Mouse (Mus musculus): Measurements from ENCODE around the gene Armc10. TPM values are rescaled to one million over a fixed set of nuclear protein-coding genes. Genes with fewer than 3 reads are reported as not detected.

The Armc10 gene
- 15.1 and 16.8 TPM in 2 replicates for polyA plus RNA-seq (2015; fragmentation: Nextera tagmentation; extraction: Ambion mirVana)

GRCm38 (mm10) chr5:21645439-21646132 lies at the start of gene Armc10, which contains the start of gene Fbxl13:
Armc10 (plus strand) TSS chr5:21645813.
Fbxl13 (minus strand) TSS chr5:21645634.

GRCm38 (mm10) chr5:21701351-21702008 lies 55.9 kb downstream of the Armc10 start, which contains the start of gene Napepld:
Napepld (minus strand) TSS chr5:21701396.

Other genes with a start within 250 kb of the Armc10 start
- gene Ccdc146, start 221.1 kb upstream of the Armc10 start, polyA plus RNA-seq (2015; fragmentation: Nextera tagmentation; extraction: Ambion mirVana), result 0.18 and 0.21 TPM in 2 replicates
- 4.2 and 5.1 TPM in 2 replicates for gene Fam185a, start 220.9 kb upstream of the Armc10 start, polyA plus RNA-seq (2015; fragmentation: Nextera tagmentation; extraction: Ambion mirVana)
- gene Lrrc17, start 102.3 kb upstream of the Armc10 start, polyA plus RNA-seq (2015; fragmentation: Nextera tagmentation; extraction: Ambion mirVana), result 6.1 and 9.9 TPM in 2 replicates
- gene Fbxl13, start 179 bp upstream of the Armc10 start, polyA plus RNA-seq (2015; fragmentation: Nextera tagmentation; extraction: Ambion mirVana), result 0.11 TPM in 1 of 2 replicates, not detected in the other
- gene Napepld, start 55.6 kb downstream of the Armc10 start, polyA plus RNA-seq (2015; fragmentation: Nextera tagmentation; extraction: Ambion mirVana), result 0.86 and 1.3 TPM in 2 replicates
- 38.3 and 42.7 TPM in 2 replicates for gene Pmpcb, start 91.3 kb downstream of the Armc10 start, polyA plus RNA-seq (2015; fragmentation: Nextera tagmentation; extraction: Ambion mirVana)
- 60.8 and 62.9 TPM in 2 replicates for gene Dnajc2, start 139.4 kb downstream of the Armc10 start, polyA plus RNA-seq (2015; fragmentation: Nextera tagmentation; extraction: Ambion mirVana)
- 118 and 131 TPM in 2 replicates for gene Psmc2, start 139.5 kb downstream of the Armc10 start, polyA plus RNA-seq (2015; fragmentation: Nextera tagmentation; extraction: Ambion mirVana)
- not detected in 2 replicates for gene Slc26a5, start 219.8 kb downstream of the Armc10 start, polyA plus RNA-seq (2015; fragmentation: Nextera tagmentation; extraction: Ambion mirVana)